Mouse (Mus musculus): ENCODE data around the gene Mmgt1.

Mmgt1 gene

GRCm38 (mm10) chrX:56597887-56598640, at the start of gene Mmgt1:
Mmgt1 (minus strand) TSS chrX:56598069.
- DNase-seq (ENCODE audit: low spot score in 2 of 2): peak; percentile 82 to 85

DNA sequence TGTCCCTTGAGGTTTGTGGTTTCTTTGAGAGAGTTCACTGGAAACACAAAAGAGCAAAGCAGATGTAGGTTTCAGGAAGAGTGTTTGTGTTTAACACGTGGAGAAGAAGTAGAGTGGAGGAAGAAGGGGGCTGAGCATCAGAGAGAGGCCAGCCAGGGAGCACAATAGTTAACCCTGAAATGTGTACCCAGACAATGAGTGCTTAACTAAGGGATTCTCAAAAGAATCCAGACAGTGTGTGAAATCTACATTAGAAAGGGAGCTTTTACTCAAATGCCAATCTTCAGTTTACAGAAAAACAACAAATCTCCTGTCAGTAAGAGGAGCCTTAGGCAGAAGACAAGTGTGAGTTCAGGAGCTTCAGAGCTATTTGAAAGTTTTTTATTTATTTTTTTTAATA, 42.2 kb upstream of the Mmgt1 start:
- no peak for DNase-seq (ENCODE audit: low spot score in 2 of 2)

DNA sequence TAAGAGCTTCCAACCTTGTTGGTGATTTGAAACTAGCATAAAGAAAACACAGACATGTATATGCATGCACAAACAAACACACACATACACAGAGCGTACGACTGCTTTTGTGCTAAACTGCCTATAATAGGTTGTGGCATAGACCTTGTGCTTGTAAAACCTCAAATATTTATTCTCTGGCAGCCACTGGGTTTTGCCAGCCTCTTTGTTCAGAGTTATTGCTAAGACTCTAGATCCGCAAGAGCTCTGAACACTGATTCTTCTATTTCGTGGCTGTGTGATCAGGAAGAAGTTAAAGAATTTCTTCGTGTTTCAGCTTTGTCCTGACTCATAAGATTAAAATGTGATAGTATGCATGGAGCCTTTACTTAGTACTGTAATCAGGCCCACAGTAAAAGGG, 38.3 kb upstream of the Mmgt1 start:
- DNase-seq (ENCODE audit: low spot score in 2 of 2): no peak

- no peak for DNase-seq (ENCODE audit: low spot score in 2 of 2)
These were observed 17.4 kb upstream of the Mmgt1 start for GRCm38 (mm10) chrX:56615236-56615635.

GRCm38 (mm10) chrX:56610318-56610694, 12.4 kb upstream of the Mmgt1 start:
- no peak for DNase-seq (ENCODE audit: low spot score in 2 of 2)

DNA sequence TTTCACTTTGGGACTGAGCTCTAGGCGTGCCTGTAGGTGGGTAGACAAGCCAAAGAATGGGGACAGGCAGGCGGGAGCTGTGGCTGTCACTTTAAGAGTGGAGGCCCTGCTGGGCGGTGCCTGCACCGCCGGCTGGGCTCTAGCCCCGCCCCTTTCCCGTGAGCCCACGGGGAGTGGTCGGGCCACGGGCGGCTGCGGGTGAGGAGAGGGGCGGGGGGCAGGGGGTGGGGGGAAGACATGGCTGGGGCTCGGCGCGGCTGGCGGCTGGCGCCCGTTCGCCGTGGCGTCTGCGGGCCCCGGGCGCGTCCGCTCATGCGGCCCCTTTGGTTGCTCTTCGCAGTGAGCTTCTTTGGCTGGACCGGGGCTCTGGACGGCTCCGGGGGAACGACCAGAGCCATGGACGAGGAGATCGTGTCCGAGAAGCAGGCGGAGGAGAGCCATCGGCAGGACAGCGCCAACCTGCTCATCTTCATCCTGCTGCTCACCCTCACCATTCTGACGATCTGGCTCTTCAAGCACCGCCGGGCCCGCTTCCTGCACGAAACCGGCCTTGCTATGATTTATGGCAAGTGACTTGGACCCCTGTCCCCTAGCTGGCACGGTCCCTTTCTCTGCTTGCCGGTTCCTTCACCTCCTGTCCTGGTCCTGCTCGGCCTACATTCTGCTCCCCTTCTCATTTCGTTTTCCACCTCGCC, 11.9 kb upstream of the Mmgt1 start, which contains the start of gene Slc9a6:
Gene Slc9a6, plus strand, starts transcription at position 135 of the 695 bp plus-strand sequence.
- DNase-seq (ENCODE audit: low spot score in 2 of 2): peak; percentile 44 to 65

DNA sequence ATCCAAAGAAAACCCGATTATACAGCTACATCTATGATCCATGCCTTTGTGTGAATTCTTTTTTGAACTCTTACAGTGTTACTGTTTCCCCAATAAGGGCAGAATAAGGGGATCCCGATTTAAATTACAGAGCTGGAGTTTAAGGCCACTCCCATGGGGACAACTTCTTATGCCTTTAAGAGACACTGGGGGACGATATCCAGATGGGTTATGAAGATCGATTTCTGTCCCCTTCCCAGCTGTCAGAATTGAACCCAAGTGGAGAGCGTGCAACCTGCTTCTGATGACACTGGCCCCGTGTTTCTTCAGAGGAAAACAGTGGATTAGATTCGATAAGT, 11.4 kb upstream of the Mmgt1 start:
- DNase-seq (ENCODE audit: low spot score in 2 of 2): no peak

DNA sequence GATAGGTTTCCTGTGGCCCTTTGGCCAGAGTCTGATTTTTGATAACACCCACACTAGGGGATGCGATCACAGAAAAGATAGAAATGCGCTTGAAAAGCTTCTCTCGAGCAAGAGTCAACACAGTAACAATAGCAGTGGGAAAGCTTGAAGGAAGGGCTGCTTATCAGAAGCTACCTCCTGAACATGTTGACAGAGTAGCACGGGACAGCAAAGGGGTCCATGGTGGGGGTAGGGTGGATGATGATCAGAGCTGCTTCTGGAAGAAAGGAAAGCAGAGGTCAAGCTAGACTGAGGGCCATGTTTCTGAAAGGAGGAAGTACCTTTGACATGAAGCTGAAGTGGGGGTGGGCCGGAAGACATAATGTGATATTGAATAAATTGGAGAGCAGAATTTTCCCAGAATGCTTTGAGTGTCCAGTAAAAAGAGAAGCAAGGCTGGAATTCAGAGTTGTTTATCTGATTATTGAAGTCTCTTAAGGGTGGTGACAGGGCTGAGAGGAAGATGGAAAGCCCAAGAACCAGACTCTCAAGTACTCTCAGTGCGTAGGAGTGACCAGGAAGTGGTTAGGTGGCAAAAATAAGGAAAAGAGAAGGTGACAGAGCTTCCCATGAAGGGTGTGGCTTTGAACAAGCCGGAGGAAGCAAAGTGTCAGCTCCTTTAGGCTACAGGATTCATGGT, 9.3 kb upstream of the Mmgt1 start:
- no peak for DNase-seq (ENCODE audit: low spot score in 2 of 2)

DNA sequence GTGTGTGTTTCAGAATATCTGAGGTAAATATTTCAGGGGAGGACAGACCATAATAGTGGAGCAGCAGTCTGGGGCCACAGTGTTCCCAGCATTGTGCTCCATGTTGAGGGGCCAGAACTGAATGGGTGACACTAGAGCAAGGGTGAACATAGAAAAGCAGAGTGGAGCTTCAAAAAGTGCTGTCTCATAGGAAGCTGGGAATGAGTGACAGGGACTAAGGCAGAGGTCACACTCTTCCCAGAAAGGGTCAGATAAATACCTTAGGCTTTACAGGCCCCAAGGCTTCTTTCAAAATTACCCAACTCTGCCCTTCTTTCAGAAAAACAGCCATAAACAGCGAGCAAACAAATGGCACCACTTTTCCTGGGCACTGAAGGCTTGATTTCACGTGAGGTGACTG, 8.7 kb upstream of the Mmgt1 start:
- no peak for DNase-seq (ENCODE audit: low spot score in 2 of 2)

DNA sequence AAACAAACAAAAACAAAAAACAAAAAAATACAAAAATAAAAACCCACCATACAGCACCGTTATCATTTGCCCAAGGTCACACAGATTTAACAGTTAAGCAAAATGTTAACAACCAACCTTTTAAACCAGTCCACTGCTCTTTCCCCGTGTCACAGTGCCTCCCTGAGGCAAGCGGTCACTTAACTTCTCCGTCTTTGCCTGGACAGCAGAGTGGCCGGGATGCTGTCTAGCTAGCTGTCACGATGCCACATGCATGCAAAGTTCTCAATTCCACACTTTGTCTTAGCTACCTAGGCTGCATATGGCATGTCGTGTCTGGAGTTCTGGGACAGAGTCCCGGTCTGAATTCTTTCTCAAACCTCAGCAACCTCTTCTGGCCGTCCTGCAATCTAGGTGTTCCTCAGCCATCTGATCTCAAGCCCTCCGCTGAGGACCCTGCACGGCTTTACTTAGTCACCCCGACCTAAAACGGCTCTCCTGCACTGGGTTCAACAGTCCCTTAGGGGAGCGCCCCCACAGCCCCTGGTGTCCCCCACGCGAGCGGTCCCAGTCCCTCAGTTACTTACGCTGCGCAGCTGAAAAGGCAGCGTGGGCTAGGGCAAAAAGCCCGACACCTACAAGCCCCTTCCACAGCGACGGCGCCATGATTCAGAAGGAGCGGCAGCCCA, 516 bp downstream of the Mmgt1 start:
- no peak for DNase-seq (ENCODE audit: low spot score in 2 of 2)

- no peak for DNase-seq (ENCODE audit: low spot score in 2 of 2)
These were observed 19.7 kb downstream of the Mmgt1 start for GRCm38 (mm10) chrX:56578200-56578599.

GRCm38 (mm10) chrX:56572465-56572864, 25.4 kb downstream of the Mmgt1 start:
- peak in 1 of 2 experiments; percentile 5 for DNase-seq (ENCODE audit: low spot score in 2 of 2)

DNA sequence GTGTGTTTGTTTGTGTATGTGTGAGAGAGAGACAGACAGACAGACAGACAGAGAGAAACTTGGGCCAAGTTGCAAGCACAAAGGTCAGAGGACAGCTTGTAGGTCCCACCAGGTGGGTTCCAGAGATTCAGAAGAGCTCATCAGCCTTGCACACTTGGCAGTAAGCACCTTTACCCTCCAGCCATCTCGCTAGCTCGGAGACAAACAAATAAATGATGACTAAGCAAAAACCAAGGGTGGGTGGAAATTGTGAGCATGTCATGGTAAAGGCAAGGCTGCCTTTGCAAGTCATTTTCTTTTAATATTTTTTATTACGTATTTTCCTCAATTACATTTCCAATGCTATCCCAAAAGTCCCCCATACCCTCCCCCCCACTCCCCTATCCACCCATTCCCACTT, 44.3 kb downstream of the Mmgt1 start:
- no peak for DNase-seq (ENCODE audit: low spot score in 2 of 2)

GRCm38 (mm10) chrX:56549506-56549905, 48.4 kb downstream of the Mmgt1 start, which contains the start of gene Gm648:
Gm648 (minus strand) TSS chrX:56549606.
- no peak for DNase-seq (ENCODE audit: low spot score in 2 of 2)

DNA sequence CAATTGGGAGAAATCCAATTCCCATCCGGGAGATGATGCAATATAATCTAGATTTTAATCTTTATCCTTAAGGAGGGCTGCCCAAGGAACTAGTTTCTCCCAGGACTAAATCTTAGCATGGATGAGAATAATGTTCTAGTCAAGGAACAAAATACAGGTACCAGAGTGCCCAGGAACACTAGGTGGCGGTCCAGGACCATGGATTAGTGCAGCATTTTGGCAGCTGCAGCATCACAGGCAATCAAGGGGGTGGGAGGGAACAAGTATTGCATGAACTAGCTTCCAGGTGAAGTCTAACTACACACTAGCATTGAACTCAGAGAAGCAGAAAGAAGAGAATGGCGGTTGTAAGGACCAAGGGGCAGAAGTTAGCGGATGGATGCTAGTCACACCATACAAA, 60.7 kb downstream of the Mmgt1 start:
- DNase-seq (ENCODE audit: low spot score in 2 of 2): peak in 1 of 2 experiments; percentile 0

All from natural killer cell, adult 2 months (primary cell).